In genomic region chr3:90623435-90624071, GRCm38 (mm10) we compare ENCODE assay signal across 10 mouse cellular contexts. TPM values are rescaled to one million over a fixed set of nuclear protein-coding genes. Genes with fewer than 3 reads are reported as not detected.
DNase-seq lines count a peak whose midpoint lies in the region; ATAC-seq and TF ChIP-seq lines count a peak whose summit lies in the region.
"Had no signal": no experiment of that assay in that cellular context is flagged by ENCODE, and none has a peak within 500 bp of the region (broad histone marks: within the 10 kb centered on the region; RNA-seq: fewer than 3 reads in every experiment).

No protein-coding gene starts in this region.

- peaks cover 15% of the 10 kb centered on the region for H3K4me1 ChIP-seq in hindbrain, embryonic 14.5 days (replicated peaks; ENCODE audit: control insufficient read depth, insufficient read depth, low read length)
- peaks cover 13% of the 10 kb centered on the region; the same call in 1 of the 2 replicates for H3K4me1 ChIP-seq in lung, embryonic 14.5 days (ENCODE audit: insufficient read depth)

- no peak overlapping the region for H3K4me3 ChIP-seq in hindbrain, embryonic 14.5 days (replicated peaks; ENCODE audit: low read length)
- H3K4me3 ChIP-seq in lung, embryonic 14.5 days (ENCODE audit: low read depth, low read length): no peak overlapping the region
- H3K4me3 ChIP-seq: embryonic facial prominence, embryonic 13.5 days had no signal

- H3K9me3 ChIP-seq in hindbrain, embryonic 14.5 days (ENCODE audit: control insufficient read depth, low read length): no peaks in the 10 kb centered on the region
- no peaks in the 10 kb centered on the region for H3K9me3 ChIP-seq in lung, embryonic 14.5 days (ENCODE audit: low read depth, low read length)
- H3K9me3 ChIP-seq: embryonic facial prominence, embryonic 13.5 days had no signal

- H3K4me2 ChIP-seq in hindbrain, embryonic 14.5 days (replicated peaks): no peak overlapping the region
- no peak overlapping the region for H3K4me2 ChIP-seq in lung, embryonic 14.5 days
- H3K4me2 ChIP-seq: embryonic facial prominence, embryonic 13.5 days had no signal

- H3K27me3 ChIP-seq in hindbrain, embryonic 14.5 days (ENCODE audit: control insufficient read depth, insufficient read depth, low read length): no peaks in the 10 kb centered on the region
- H3K27me3 ChIP-seq in lung, embryonic 14.5 days (ENCODE audit: insufficient read depth, low read length): no peaks in the 10 kb centered on the region
- H3K27me3 ChIP-seq: embryonic facial prominence, embryonic 13.5 days had no signal

- ATAC-seq in hindbrain, embryonic 14.5 days (ENCODE audit: low FRiP score): peak; percentile 65; the same call in 1 of the 2 replicates
- peak; percentile 52; the same call in 1 of the 2 replicates for ATAC-seq in lung, embryonic 14.5 days (ENCODE audit: insufficient read depth)

- TF ChIP-seq CTCF in lung, embryonic 14.5 days (IDR thresholded peaks at IDR 0.05; ENCODE audit: low read depth): no peak

- DNase-seq in cerebellum, postnatal 10 days: peak; percentile 36 to 52
- DNase-seq in cerebellum, adult 11-12 months: no peak
- DNase-seq in CD4-positive helper T cell, adult 2 months (ENCODE audit: low read depth, low spot score): peak; percentile 70
- peak; percentile 31 for DNase-seq in embryo, embryonic 11.5 days (ENCODE audit: low read depth, low spot score)
- DNase-seq in hindbrain, embryonic 14.5 days (ENCODE audit: low spot score): peak; percentile 77
- peak; percentile 89 for DNase-seq in lung, embryonic 14.5 days
- peak; percentile 65 for DNase-seq in right cerebral cortex, postnatal 14 days
- DNase-seq in urinary bladder, postnatal 36 days (ENCODE audit: low spot score in 2 of 2): no peak

- peak overlapping the region; percentile 72 for H3K27ac ChIP-seq in hindbrain, embryonic 14.5 days
- peak overlapping the region; percentile 6; the same call in 1 of the 2 replicates for H3K27ac ChIP-seq in lung, embryonic 14.5 days (ENCODE audit: low read depth)
- H3K27ac ChIP-seq: embryonic facial prominence, embryonic 13.5 days; macrophage had no signal

- WGBS in hindbrain, embryonic 14.5 days: 2% methylated on average over 2 of the region's 2 CpGs
- 12% methylated on average over 2 of the region's 2 CpGs for WGBS in lung, embryonic 14.5 days

- H3K9ac ChIP-seq in hindbrain, embryonic 14.5 days: no peak overlapping the region
- H3K9ac ChIP-seq in lung, embryonic 14.5 days: no peak overlapping the region
- H3K9ac ChIP-seq: embryonic facial prominence, embryonic 13.5 days had no signal

- no peaks in the 10 kb centered on the region for H3K36me3 ChIP-seq in hindbrain, embryonic 14.5 days (replicated peaks; ENCODE audit: control insufficient read depth, insufficient read depth)
- H3K36me3 ChIP-seq in lung, embryonic 14.5 days (ENCODE audit: insufficient read depth): no peaks in the 10 kb centered on the region
- H3K36me3 ChIP-seq: embryonic facial prominence, embryonic 13.5 days had no signal

RNA-seq across cellular contexts. Expression of gene S100a6, which starts 10.9 kb away (rescaled TPM):
- polyA plus RNA-seq in hindbrain, embryonic 14.5 days (2014; fragmentation: Nextera tagmentation; extraction: Ambion mirVana): 35.0 and 46.9 TPM in 2 replicates
- 84.2 and 100 TPM in 2 replicates for polyA plus RNA-seq in lung, embryonic 14.5 days (2014; fragmentation: Nextera tagmentation; extraction: Ambion mirVana)

RNA-seq across cellular contexts. Expression of gene S100a5, which starts 15.2 kb away (rescaled TPM):
- not detected in 2 replicates for polyA plus RNA-seq in hindbrain, embryonic 14.5 days (2014; fragmentation: Nextera tagmentation; extraction: Ambion mirVana)
- not detected in 2 replicates for polyA plus RNA-seq in lung, embryonic 14.5 days (2014; fragmentation: Nextera tagmentation; extraction: Ambion mirVana)
- polyA plus RNA-seq: embryonic facial prominence, embryonic 13.5 days; macrophage had no signal

RNA-seq across cellular contexts. Expression of gene S100a4, which starts 20.0 kb away (rescaled TPM):
- 1.2 and 1.6 TPM in 2 replicates for polyA plus RNA-seq in hindbrain, embryonic 14.5 days (2014; fragmentation: Nextera tagmentation; extraction: Ambion mirVana)
- 3.1 and 3.7 TPM in 2 replicates for polyA plus RNA-seq in lung, embryonic 14.5 days (2014; fragmentation: Nextera tagmentation; extraction: Ambion mirVana)

RNA-seq across cellular contexts. Expression of gene Gm42674, which starts 21.8 kb away (rescaled TPM):
- not detected in 2 replicates for polyA plus RNA-seq in hindbrain, embryonic 14.5 days (2014; fragmentation: Nextera tagmentation; extraction: Ambion mirVana)
- not detected in 2 replicates for polyA plus RNA-seq in lung, embryonic 14.5 days (2014; fragmentation: Nextera tagmentation; extraction: Ambion mirVana)
- polyA plus RNA-seq: embryonic facial prominence, embryonic 13.5 days; macrophage had no signal

RNA-seq across cellular contexts. Expression of gene S100a7a, which starts 30.3 kb away (rescaled TPM):
- not detected in 2 replicates for polyA plus RNA-seq in hindbrain, embryonic 14.5 days (2014; fragmentation: Nextera tagmentation; extraction: Ambion mirVana)
- not detected in 2 replicates for polyA plus RNA-seq in lung, embryonic 14.5 days (2014; fragmentation: Nextera tagmentation; extraction: Ambion mirVana)
- polyA plus RNA-seq: embryonic facial prominence, embryonic 13.5 days; macrophage had no signal

Comparison
In these comparisons a context has a peak if more than half of its experiments do, and no peak if none do; other contexts are left out.
1. DNase-seq: peak in cerebellum, postnatal 10 days (2 of 2), CD4-positive helper T cell, adult 2 months (single experiment), embryo, embryonic 11.5 days (single experiment), hindbrain, embryonic 14.5 days (single experiment), lung, embryonic 14.5 days (single experiment) and right cerebral cortex, postnatal 14 days (single experiment); none in cerebellum, adult 11-12 months (single experiment) and urinary bladder, postnatal 36 days (0 of 2).